Comparison of ENCODE assay signal across 10 mouse cellular contexts in the genomic region with DNA sequence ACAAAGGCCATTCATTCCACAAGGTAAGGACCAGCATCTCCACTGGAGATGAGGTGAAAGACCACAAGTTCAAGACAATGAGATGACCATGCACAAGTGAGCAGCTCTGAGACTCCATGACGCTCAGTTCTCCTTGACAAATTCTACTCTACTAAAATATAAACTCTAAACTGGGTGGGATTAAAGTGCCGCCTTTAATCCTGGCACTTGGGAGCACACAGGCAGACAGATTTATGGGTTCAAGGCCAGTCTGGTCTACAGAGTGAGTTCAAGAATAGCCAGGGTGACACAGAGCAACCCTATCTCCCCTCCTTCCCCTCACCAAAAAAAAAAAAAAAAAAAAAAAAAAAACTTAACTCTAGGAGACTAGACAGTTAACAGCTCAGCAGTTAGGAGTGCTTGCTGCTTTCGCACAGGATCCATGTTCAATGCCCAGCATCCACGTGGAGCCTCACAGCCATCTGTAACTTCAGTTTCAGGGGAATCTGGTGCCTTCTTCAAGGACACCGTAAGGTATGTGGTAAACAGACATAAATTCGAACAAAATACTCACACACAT. TPM values are rescaled to one million over a fixed set of nuclear protein-coding genes. Genes with fewer than 3 reads are reported as not detected.
DNase-seq lines count a peak whose midpoint lies in the region; ATAC-seq lines count a peak whose summit lies in the region.
"Had no signal": no experiment of that assay in that cellular context is flagged by ENCODE, and none has a peak within 500 bp of the region (broad histone marks: within the 10 kb centered on the region; RNA-seq: fewer than 3 reads in every experiment).

No protein-coding gene starts in this region.

- H3K4me3 ChIP-seq in hindbrain, embryonic 13.5 days = peak overlapping the region; percentile 85; the same call in 1 of the 2 replicates
- H3K4me3 ChIP-seq in hindbrain, embryonic 12.5 days = no peak overlapping the region
- peak overlapping the region; percentile 76 for H3K4me3 ChIP-seq in embryonic facial prominence, embryonic 14.5 days (ENCODE audit: low read depth, low read length)
- H3K4me3 ChIP-seq in liver, embryonic 15.5 days (replicated peaks) = peak overlapping the region; percentile 71

- H3K36me3 ChIP-seq in hindbrain, embryonic 13.5 days = no peaks in the 10 kb centered on the region
- no peaks in the 10 kb centered on the region for H3K36me3 ChIP-seq in hindbrain, embryonic 12.5 days
- H3K36me3 ChIP-seq in embryonic facial prominence, embryonic 14.5 days (ENCODE audit: control insufficient read depth, insufficient read depth, low read length) = peaks cover 49% of the 10 kb centered on the region
- peaks cover 19% of the 10 kb centered on the region for H3K36me3 ChIP-seq in liver, embryonic 15.5 days (replicated peaks)

- peak overlapping the region; percentile 85 for H3K4me2 ChIP-seq in hindbrain, embryonic 13.5 days
- no peak overlapping the region; the same call in 1 of the 2 replicates for H3K4me2 ChIP-seq in hindbrain, embryonic 12.5 days (replicated peaks)
- peak overlapping the region; percentile 72 for H3K4me2 ChIP-seq in embryonic facial prominence, embryonic 14.5 days (ENCODE audit: low read depth, low read length)
- peak overlapping the region; percentile 88 for H3K4me2 ChIP-seq in liver, embryonic 15.5 days

- H3K27ac ChIP-seq in hindbrain, embryonic 13.5 days = no peak overlapping the region
- H3K27ac ChIP-seq in hindbrain, embryonic 12.5 days = no peak overlapping the region
- peak overlapping the region; percentile 84; the same call in 1 of the 2 replicates for H3K27ac ChIP-seq in embryonic facial prominence, embryonic 14.5 days (replicated peaks; ENCODE audit: low read depth, low read length)
- no peak overlapping the region for H3K27ac ChIP-seq in liver, embryonic 15.5 days (replicated peaks)

- H3K9me3 ChIP-seq in hindbrain, embryonic 13.5 days = no peaks in the 10 kb centered on the region
- no peaks in the 10 kb centered on the region for H3K9me3 ChIP-seq in hindbrain, embryonic 12.5 days (replicated peaks)
- no peaks in the 10 kb centered on the region for H3K9me3 ChIP-seq in embryonic facial prominence, embryonic 14.5 days (ENCODE audit: control insufficient read depth, low read length)
- H3K9me3 ChIP-seq in liver, embryonic 15.5 days (replicated peaks) = no peaks in the 10 kb centered on the region

- peak; percentile 49 to 72 for DNase-seq in adrenal gland, adult (ENCODE audit: inconsistent age in 2 of 2, low spot score in 1 of 2)
- no peak for DNase-seq in adrenal gland, postnatal 25 days
- DNase-seq in embryonic facial prominence, embryonic 14.5 days (ENCODE audit: low spot score) = no peak
- no peak for DNase-seq in layer of hippocampus, adult 8-10 months (ENCODE audit: low spot score in 2 of 2)
- DNase-seq: cerebellum, postnatal 10 days; gastrocnemius, postnatal 10 days had no signal

- peak overlapping the region; percentile 55; the same call in 1 of the 2 replicates for H3K9ac ChIP-seq in hindbrain, embryonic 13.5 days
- no peak overlapping the region for H3K9ac ChIP-seq in hindbrain, embryonic 12.5 days
- peak overlapping the region; percentile 90 for H3K9ac ChIP-seq in embryonic facial prominence, embryonic 14.5 days (ENCODE audit: low read depth, low read length)
- no peak overlapping the region for H3K9ac ChIP-seq in liver, embryonic 15.5 days

- WGBS in hindbrain, embryonic 13.5 days = 90% methylated on average over 6 of the region's 6 CpGs
- WGBS in hindbrain, embryonic 12.5 days = 93% methylated on average over 6 of the region's 6 CpGs
- 69% methylated on average over 6 of the region's 6 CpGs for WGBS in embryonic facial prominence, embryonic 14.5 days
- WGBS in liver, embryonic 15.5 days (ENCODE audit: insufficient replicate concordance) = 69% methylated on average over 6 of the region's 6 CpGs

- H3K4me1 ChIP-seq in hindbrain, embryonic 13.5 days (replicated peaks) = peaks cover 39% of the 10 kb centered on the region
- H3K4me1 ChIP-seq in hindbrain, embryonic 12.5 days = peaks cover 33% of the 10 kb centered on the region
- H3K4me1 ChIP-seq in embryonic facial prominence, embryonic 14.5 days (ENCODE audit: control insufficient read depth, insufficient read depth, low read length) = peaks cover 25% of the 10 kb centered on the region
- peaks cover 38% of the 10 kb centered on the region for H3K4me1 ChIP-seq in liver, embryonic 15.5 days (replicated peaks)

- H3K27me3 ChIP-seq in hindbrain, embryonic 13.5 days = no peaks in the 10 kb centered on the region
- H3K27me3 ChIP-seq in hindbrain, embryonic 12.5 days = no peaks in the 10 kb centered on the region
- no peaks in the 10 kb centered on the region for H3K27me3 ChIP-seq in embryonic facial prominence, embryonic 14.5 days (replicated peaks; ENCODE audit: control insufficient read depth, insufficient read depth, low read length)
- H3K27me3 ChIP-seq in liver, embryonic 15.5 days = no peaks in the 10 kb centered on the region

- ATAC-seq in hindbrain, embryonic 13.5 days (ENCODE audit: low FRiP score) = no peak
- ATAC-seq in hindbrain, embryonic 12.5 days (ENCODE audit: low FRiP score) = no peak
- ATAC-seq in embryonic facial prominence, embryonic 14.5 days (ENCODE audit: low read depth) = no peak
- ATAC-seq in liver, embryonic 15.5 days (ENCODE audit: insufficient read depth) = no peak
- ATAC-seq in erythroblast, adult 5-6 weeks (replicated peaks; ENCODE audit: low FRiP score, poor library complexity, severe bottlenecking) = no peak

RNA-seq across cellular contexts. Expression of a gene that starts 2.1 kb away (rescaled TPM):
- total RNA-seq in adrenal gland, postnatal 25 days (2021) = 84.5 and 84.9 TPM in 2 replicates
- polyA plus RNA-seq in hindbrain, embryonic 13.5 days (2015; fragmentation: Nextera tagmentation; extraction: Ambion mirVana) = 12.3 and 12.5 TPM in 2 replicates
- polyA plus RNA-seq in hindbrain, embryonic 12.5 days (2016; fragmentation: Nextera tagmentation; extraction: Ambion mirVana) = 27.5 and 30.4 TPM in 2 replicates
- 66.0 and 67.5 TPM in 2 replicates for polyA plus RNA-seq in embryonic facial prominence, embryonic 14.5 days (2014; fragmentation: Nextera tagmentation; extraction: Ambion mirVana)
- polyA plus RNA-seq in liver, embryonic 15.5 days (2015; fragmentation: Nextera tagmentation; extraction: Ambion mirVana) = 13.0 and 15.6 TPM in 2 replicates
- 0.96 and 3.3 TPM in 2 replicates for total RNA-seq in erythroblast, adult 5-6 weeks (2015; ENCODE audit: low replicate concordance)
- total RNA-seq in erythroblast, adult 5-6 weeks (2017; ENCODE audit: low replicate concordance) = 4.9 TPM in 2 replicates
- 10 to 100 TPM; 26.5 to 31.7 (median 27.7) TPM for total RNA-seq in layer of hippocampus, adult 8-10 months (2022)

Comparison
In these comparisons a context has a peak if more than half of its experiments do, and no peak if none do; other contexts are left out.
1. DNase-seq: peak in adrenal gland, adult (2 of 2); none in adrenal gland, postnatal 25 days (single experiment), embryonic facial prominence, embryonic 14.5 days (single experiment) and layer of hippocampus, adult 8-10 months (0 of 2).
2. H3K9ac ChIP-seq: peak in hindbrain, embryonic 13.5 days (single experiment) and embryonic facial prominence, embryonic 14.5 days (single experiment); none in hindbrain, embryonic 12.5 days (single experiment) and liver, embryonic 15.5 days (single experiment).